Mouse (Mus musculus) E14TG2a.4 (cell line): ENCODE data around the gene Slc22a23.
A peak's percentile ranks its signal among the peaks of the same experiment; 100 is the strongest.

Experiments
- H3K27me3 ChIP-seq: 2 replicates; pipeline ENCODE4 v1.6.1; 2014; ENCODE audit warnings: low read length, control low read depth; ENCODE audit not compliant: insufficient read depth
- H3K36me3 ChIP-seq: 2 replicates; pipeline ENCODE4 v1.6.1; 2014; ENCODE audit warnings: low read length, control low read depth; ENCODE audit not compliant: insufficient read depth
- H3K4me1 ChIP-seq: replicated peaks from 2 replicates; pipeline ENCODE4 v1.6.1; 2014; ENCODE audit warnings: low read depth, low read length, control low read depth
- H3K4me3 ChIP-seq: replicated peaks from 2 replicates; pipeline ENCODE4 v1.5.1; 2014; ENCODE audit warnings: mild to moderate bottlenecking, low read length
- H3K9me3 ChIP-seq: 2 replicates; pipeline ENCODE4 v1.6.1; 2014; ENCODE audit warnings: low read length, control low read depth
- CTCF ChIP-seq: conservative IDR thresholded peaks from 2 replicates; pipeline ENCODE4 v1.5.1; 2014; ENCODE audit warnings: low read length
- NANOG ChIP-seq: IDR thresholded peaks from 2 replicates; pipeline ENCODE4 v1.6.1; 2014; ENCODE audit warnings: borderline replicate concordance, low read length, mixed read lengths
- POU5F1 ChIP-seq: IDR thresholded peaks from 2 replicates; pipeline ENCODE4 v1.6.1; 2014; ENCODE audit warnings: low read length, borderline replicate concordance

Slc22a23 gene

DNA sequence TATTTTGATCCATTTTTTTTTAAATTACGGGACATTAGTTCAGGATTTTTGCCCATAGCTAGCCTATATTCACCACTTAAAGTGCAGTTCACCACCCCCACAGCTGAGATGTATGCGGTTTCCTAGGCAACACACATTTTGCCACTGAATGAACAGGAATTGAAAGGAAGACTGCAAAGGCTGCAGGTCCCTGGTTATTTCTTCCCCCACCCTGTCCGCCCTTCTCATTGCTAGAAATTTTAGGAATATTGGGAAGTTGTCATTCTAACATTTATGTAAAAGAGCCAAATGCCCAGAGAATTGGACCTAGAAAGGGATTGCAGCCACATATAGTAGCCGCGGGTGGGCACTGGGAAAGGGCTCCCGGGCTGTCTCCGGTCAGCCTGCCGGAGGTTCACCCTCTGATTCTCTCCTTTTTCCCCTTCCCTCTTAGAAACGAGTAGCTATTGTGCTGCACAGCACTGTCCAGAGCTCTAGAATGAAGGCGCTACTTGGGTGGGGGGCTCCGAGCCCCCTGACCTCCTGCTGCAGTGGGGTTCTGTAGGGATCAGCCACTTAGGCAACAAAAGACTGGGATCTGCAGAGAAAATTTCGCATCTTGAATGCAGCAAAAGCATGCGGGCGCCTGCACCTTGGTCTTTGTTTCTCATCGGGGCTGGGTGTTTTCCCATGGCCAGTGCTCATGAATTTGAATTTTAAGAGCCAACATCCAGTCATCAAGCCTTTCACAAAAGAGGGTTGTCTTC is 211.5 kb downstream of the Slc22a23 start:
- peak overlapping the region; percentile 65 for H3K4me3 ChIP-seq
- H3K27me3 ChIP-seq = no peaks in the 10 kb centered on the region
- peaks cover 9% of the 10 kb centered on the region for H3K36me3 ChIP-seq
- H3K4me1 ChIP-seq = peaks cover 56% of the 10 kb centered on the region
- TF ChIP-seq NANOG (no peak), POU5F1 (no peak), CTCF (no peak)
- H3K9me3 ChIP-seq = no peaks in the 10 kb centered on the region

DNA sequence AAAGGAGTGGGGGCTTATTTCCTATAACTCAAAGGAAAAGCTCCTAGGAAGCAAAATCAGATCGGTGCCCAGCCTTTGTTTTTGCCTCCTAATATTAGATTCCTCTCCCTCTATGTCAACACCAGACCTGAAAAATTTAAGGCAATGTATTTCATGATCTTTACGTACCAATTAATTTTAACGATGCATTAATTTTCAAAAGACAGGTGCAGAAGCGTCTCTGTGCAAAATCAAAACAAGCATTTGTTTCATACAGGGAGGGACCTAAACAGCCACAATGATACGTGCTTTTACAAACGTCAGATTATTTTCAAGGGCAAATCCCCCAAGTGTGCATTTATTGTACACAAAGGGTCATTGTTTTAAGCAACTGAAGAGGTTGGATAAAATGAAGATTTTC is 212.1 kb downstream of the Slc22a23 start:
- Histone ChIP-seq H3K9me3 (no peaks in the 10 kb centered on the region), H3K27me3 (no peaks in the 10 kb centered on the region), H3K4me3 (peak overlapping the region; percentile 87; the same call in 1 of the 2 replicates), H3K36me3 (peaks cover 15% of the 10 kb centered on the region), H3K4me1 (peaks cover 61% of the 10 kb centered on the region)
- TF ChIP-seq CTCF (no peak), POU5F1 (no peak)

DNA sequence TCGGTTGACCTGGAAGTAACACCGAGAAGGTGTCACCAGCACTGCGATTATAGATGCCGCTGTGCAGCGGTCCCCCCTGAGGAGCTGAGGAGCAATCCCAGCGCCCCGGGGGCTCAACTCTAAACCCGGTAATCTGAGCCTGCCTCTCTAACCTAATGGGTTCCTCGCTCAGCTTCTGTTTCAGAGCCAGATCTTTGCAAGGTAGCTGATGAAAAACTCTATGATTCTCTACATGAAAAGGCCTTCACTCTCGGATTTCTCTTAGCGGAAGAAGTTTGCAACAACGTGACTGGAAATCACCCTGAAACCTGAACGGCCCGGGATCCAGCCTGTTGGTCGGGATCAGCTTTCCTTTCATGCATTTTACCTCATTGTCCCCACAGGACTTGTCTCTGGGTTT is 212.7 kb downstream of the Slc22a23 start:
- H3K27me3 ChIP-seq = no peaks in the 10 kb centered on the region
- peaks cover 17% of the 10 kb centered on the region for H3K36me3 ChIP-seq
- H3K9me3 ChIP-seq = no peaks in the 10 kb centered on the region
- peaks cover 61% of the 10 kb centered on the region for H3K4me1 ChIP-seq
- peak overlapping the region; percentile 87 for H3K4me3 ChIP-seq
- TF ChIP-seq POU5F1 (no peak), CTCF (no peak), NANOG (no peak)

- TF ChIP-seq NANOG (0 out of 2 replicates have a peak, but pooled peaks have one; percentile 13), CTCF (peak; percentile 7; the same call in 1 of the 2 replicates), POU5F1 (no peak)
- Histone ChIP-seq H3K27me3 (no peaks in the 10 kb centered on the region), H3K9me3 (no peaks in the 10 kb centered on the region), H3K36me3 (peaks cover 22% of the 10 kb centered on the region), H3K4me3 (peak overlapping the region; percentile 87), H3K4me1 (peaks cover 64% of the 10 kb centered on the region)
Measured at GRCm38 (mm10) chr13:34131708-34132060, 213.3 kb downstream of the Slc22a23 start.

GRCm38 (mm10) chr13:34131011-34131707 is 213.8 kb downstream of the Slc22a23 start:
- peak overlapping the region; percentile 87 for H3K4me3 ChIP-seq
- peaks cover 70% of the 10 kb centered on the region for H3K4me1 ChIP-seq
- H3K36me3 ChIP-seq = peaks cover 27% of the 10 kb centered on the region
- TF ChIP-seq POU5F1 (no peak), CTCF (no peak), NANOG (no peak; the same call in 1 of the 2 replicates)
- no peaks in the 10 kb centered on the region for H3K9me3 ChIP-seq
- no peaks in the 10 kb centered on the region for H3K27me3 ChIP-seq

- Histone ChIP-seq H3K4me3 (peak within 1 kb of the TSS; percentile 87), H3K36me3 (peaks cover 34% of the 10 kb centered on the region), H3K9me3 (no peaks in the 10 kb centered on the region), H3K27me3 (no peaks in the 10 kb centered on the region), H3K4me1 (peaks cover 74% of the 10 kb centered on the region)
- no peak for TF ChIP-seq POU5F1
- TF ChIP-seq NANOG = no peak
- no peak for TF ChIP-seq CTCF
Measured at GRCm38 (mm10) chr13:34130226-34130731, 214.7 kb downstream of the Slc22a23 start, which contains the start of gene Tubb2b. Tubb2b (minus strand) TSS chr13:34130466.

DNA sequence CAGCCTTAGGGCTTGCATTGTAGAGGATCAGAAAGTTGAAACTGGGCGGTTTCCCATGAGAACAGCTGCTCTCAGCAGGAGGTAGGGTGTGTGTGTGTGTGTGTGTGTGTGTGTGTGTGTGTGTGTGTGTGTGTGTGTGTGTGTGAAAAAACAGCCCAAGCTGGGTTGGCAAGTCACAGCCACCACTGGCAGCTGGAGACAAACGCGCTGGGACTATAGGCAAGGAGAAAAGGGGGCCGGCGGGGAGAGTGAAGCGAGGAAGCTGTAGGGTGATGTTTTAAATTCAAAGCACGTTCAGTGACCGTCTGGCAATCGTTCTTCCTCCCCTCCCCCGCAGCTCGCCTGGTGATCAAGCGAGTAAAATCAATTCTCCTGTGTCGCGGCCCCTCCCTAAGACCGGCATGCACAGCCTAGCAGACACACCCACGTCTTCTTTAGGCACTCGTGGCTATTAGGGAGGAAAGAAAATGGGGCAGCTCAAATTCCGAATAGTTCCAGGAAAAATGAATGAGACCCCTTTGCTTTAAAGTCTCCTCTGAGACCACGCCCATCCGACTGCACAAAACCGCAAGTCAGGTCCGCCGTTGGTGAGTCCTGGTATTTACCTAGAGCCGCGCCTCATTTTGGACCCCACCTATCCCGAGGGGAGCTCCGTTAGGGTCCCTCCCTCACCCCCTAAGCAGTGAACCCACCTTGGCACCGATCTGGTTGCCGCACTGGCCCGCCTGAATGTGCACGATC is 215.3 kb downstream of the Slc22a23 start:
- H3K27me3 ChIP-seq = no peaks in the 10 kb centered on the region
- TF ChIP-seq NANOG (no peak), CTCF (no peak), POU5F1 (no peak)
- H3K9me3 ChIP-seq = no peaks in the 10 kb centered on the region
- H3K4me3 ChIP-seq = peak overlapping the region; percentile 87
- H3K36me3 ChIP-seq = peaks cover 41% of the 10 kb centered on the region
- peaks cover 73% of the 10 kb centered on the region for H3K4me1 ChIP-seq
